Mouse (Mus musculus) intestine, embryonic 15.5 days (tissue): ENCODE measurements around the gene 9130230L23Rik. TPM values are rescaled to one million over a fixed set of nuclear protein-coding genes. Genes with fewer than 3 reads are reported as not detected.
A peak's percentile ranks its signal among the peaks of the same experiment; 100 is the strongest.

ENCODE experiments used
- ATAC-seq: fragments of 200-750 bp; cut with Nextera tagmentation; 2 replicates; pipeline ENCODE4 v1.8.0; 2017; ENCODE audit warnings: moderate TSS enrichment, moderate library complexity
- H3K27ac ChIP-seq: fragments of 300-500 bp; sonication (generic); 2 replicates; pipeline ENCODE4 v1.5.1; 2015; ENCODE audit warnings: mild to moderate bottlenecking, inconsistent platforms
- H3K27me3 ChIP-seq: fragments of 300-500 bp; sonication (generic); replicated peaks from 2 replicates; pipeline ENCODE4 v1.6.1; 2015; ENCODE audit warnings: inconsistent platforms
- H3K36me3 ChIP-seq: fragments of 300-500 bp; sonication (generic); 2 replicates; pipeline ENCODE4 v1.6.1; 2015; ENCODE audit warnings: inconsistent platforms
- H3K4me1 ChIP-seq: fragments of 300-500 bp; sonication (generic); replicated peaks from 2 replicates; pipeline ENCODE4 v1.6.1; 2015; ENCODE audit warnings: inconsistent platforms
- H3K4me2 ChIP-seq: fragments of 300-500 bp; sonication (generic); replicated peaks from 2 replicates; pipeline ENCODE4 v1.6.1; 2015; ENCODE audit warnings: mild to moderate bottlenecking, inconsistent platforms
- H3K4me3 ChIP-seq: fragments of 300-500 bp; sonication (generic); replicated peaks from 2 replicates; pipeline ENCODE4 v1.5.1; 2015; ENCODE audit warnings: inconsistent platforms
- H3K9ac ChIP-seq: fragments of 300-500 bp; sonication (generic); 2 replicates; pipeline ENCODE4 v1.6.1; 2015; ENCODE audit warnings: inconsistent platforms
- H3K9me3 ChIP-seq: fragments of 300-500 bp; sonication (generic); 2 replicates; pipeline ENCODE4 v1.6.1; 2016; ENCODE audit warnings: inconsistent platforms
- WGBS: fragments of 180-500 bp; shearing (Covaris S2); methylation state at CpG from one replicate; pipeline ENCODE4 v1.1.7; 2015; 5-methylcytosine and 5-hydroxymethylcytosine counted together
- polyA plus RNA-seq: library from polyadenylated mRNA; unstranded; fragments of >200 nt; fragmentation: Nextera tagmentation; extraction: Ambion mirVana; gene quantifications from 2 replicates; pipeline ENCODE4 v1.2.1, GENCODE M21; 2015

The 9130230L23Rik gene
- polyA plus RNA-seq, 1 experiment from 2014 or later = 1.6 TPM

GRCm38 (mm10) chr5:66034375-66035195 is 30.5 kb upstream of the 9130230L23Rik start:
- H3K4me1 ChIP-seq = 0 out of 2 replicates have a peak, but pooled peaks cover 12% of the 10 kb centered on the region
- no peaks in the 10 kb centered on the region for H3K27me3 ChIP-seq
- ATAC-seq = no peak
- no peaks in the 10 kb centered on the region for H3K9me3 ChIP-seq
- no peaks in the 10 kb centered on the region for H3K36me3 ChIP-seq
- H3K27ac ChIP-seq = no peak overlapping the region
- 59% methylated on average over 14 of the region's 14 CpGs for WGBS
- H3K4me3 ChIP-seq = no peak overlapping the region
- no peak overlapping the region for H3K9ac ChIP-seq
- H3K4me2 ChIP-seq = no peak overlapping the region

DNA sequence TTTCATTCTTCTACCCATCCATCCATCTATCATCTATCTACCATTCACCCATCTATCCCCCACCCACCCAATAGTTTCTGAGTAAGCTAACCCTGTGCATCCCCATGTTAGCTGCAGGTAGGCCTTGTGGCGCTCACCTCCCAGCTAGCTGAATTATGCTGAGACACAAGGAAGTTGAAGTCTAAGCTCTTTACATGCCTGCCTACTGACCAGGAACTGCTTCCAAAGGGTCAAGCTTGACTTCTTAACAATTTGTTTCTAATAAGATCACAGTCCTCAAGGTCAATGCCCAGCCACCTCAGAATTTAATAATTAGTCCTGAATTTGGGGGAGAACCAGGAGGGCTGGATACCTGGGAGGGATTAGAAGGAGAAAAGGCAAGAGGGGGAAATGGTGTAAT is 28.7 kb upstream of the 9130230L23Rik start:
- Histone ChIP-seq H3K36me3 (no peaks in the 10 kb centered on the region; the same call in 1 of the 2 replicates), H3K9ac (no peak overlapping the region), H3K4me2 (no peak overlapping the region), H3K4me3 (no peak overlapping the region), H3K9me3 (no peaks in the 10 kb centered on the region), H3K27me3 (no peaks in the 10 kb centered on the region), H3K4me1 (0 out of 2 replicates have a peak, but pooled peaks cover 12% of the 10 kb centered on the region), H3K27ac (no peak overlapping the region)
- 96% methylated on average over 1 of the region's 1 CpGs for WGBS
- ATAC-seq = no peak

DNA sequence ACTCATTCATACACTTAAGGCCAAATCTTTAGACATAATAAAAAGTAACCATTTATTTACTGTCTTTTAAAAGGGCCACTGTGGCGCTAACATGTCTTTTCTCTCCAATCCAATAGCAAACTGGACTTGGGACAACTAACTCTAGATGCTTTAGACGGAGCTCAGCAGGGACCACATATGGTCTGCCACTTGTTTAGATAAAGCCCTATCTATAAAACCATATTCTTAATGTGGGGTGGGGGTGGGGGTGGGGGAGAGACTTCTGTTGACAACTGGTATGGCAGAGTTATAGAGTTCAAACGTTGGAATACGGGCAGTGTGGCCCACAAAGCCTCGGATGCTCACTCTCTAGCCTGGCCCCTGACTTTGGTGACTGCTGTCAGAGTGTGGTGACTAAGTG is 27.6 kb upstream of the 9130230L23Rik start:
- Histone ChIP-seq H3K9me3 (no peaks in the 10 kb centered on the region), H3K4me2 (no peak overlapping the region), H3K27ac (no peak overlapping the region), H3K36me3 (peaks cover 6% of the 10 kb centered on the region; the same call in 1 of the 2 replicates), H3K27me3 (no peaks in the 10 kb centered on the region), H3K4me3 (no peak overlapping the region), H3K4me1 (0 out of 2 replicates have a peak, but pooled peaks cover 9% of the 10 kb centered on the region), H3K9ac (no peak overlapping the region)
- 67% methylated on average over 5 of the region's 5 CpGs for WGBS
- no peak for ATAC-seq

GRCm38 (mm10) chr5:66028232-66028631 is 24.1 kb upstream of the 9130230L23Rik start:
- Histone ChIP-seq H3K4me3 (no peak overlapping the region), H3K4me2 (no peak overlapping the region), H3K4me1 (no peaks in the 10 kb centered on the region), H3K27ac (no peak overlapping the region), H3K27me3 (no peaks in the 10 kb centered on the region), H3K36me3 (peaks cover 21% of the 10 kb centered on the region), H3K9me3 (no peaks in the 10 kb centered on the region), H3K9ac (no peak overlapping the region)
- ATAC-seq = no peak
- WGBS = 74% methylated on average over 5 of the region's 5 CpGs

DNA sequence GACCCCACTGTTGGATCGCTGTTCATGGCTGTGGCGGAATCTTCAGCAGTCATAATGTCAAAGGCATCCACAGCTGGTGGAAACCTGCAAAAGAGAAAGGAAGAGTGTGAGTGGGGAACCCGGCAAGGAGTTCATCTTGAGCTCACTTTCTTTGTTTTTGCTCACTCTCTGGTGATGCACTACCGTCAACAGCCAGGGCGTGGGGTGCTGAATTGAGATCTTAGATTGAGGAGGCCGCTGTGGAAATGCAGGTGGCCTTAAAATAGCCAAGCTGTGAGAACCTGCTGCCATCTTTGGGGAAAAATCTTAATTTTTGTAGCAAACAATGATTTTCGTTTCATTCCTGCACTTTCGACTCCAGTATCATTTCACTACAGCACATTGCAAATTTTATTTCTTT is 23.1 kb upstream of the 9130230L23Rik start:
- Histone ChIP-seq H3K9ac (no peak overlapping the region), H3K27me3 (no peaks in the 10 kb centered on the region), H3K9me3 (no peaks in the 10 kb centered on the region), H3K4me1 (no peaks in the 10 kb centered on the region), H3K36me3 (peaks cover 24% of the 10 kb centered on the region), H3K27ac (no peak overlapping the region), H3K4me2 (no peak overlapping the region), H3K4me3 (no peak overlapping the region)
- no peak for ATAC-seq
- WGBS = 98% methylated on average over 8 of the region's 8 CpGs

DNA sequence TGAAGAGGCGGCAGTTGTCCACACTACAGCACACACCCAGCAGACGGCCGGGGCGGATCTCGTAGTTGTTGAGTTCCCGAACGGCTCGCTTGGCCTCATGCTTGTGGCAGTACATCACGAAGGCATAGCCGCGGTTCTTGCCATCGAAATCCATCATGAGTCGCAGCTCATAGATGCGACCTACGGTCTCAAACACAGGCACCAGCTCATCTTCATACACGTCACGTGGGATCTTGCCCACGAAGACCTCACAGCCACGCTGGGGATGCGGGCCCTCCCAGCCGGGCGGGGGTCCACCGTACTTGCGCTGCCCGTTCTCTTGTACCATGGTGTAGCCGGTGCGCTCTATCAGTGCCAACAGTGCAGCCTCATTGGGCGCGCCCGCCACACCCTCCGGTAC is 22.7 kb upstream of the 9130230L23Rik start:
- no peaks in the 10 kb centered on the region for H3K4me1 ChIP-seq
- no peak overlapping the region for H3K9ac ChIP-seq
- H3K27me3 ChIP-seq = no peaks in the 10 kb centered on the region
- 96% methylated on average over 31 of the region's 31 CpGs for WGBS
- no peak overlapping the region for H3K27ac ChIP-seq
- no peaks in the 10 kb centered on the region for H3K9me3 ChIP-seq
- no peak overlapping the region for H3K4me2 ChIP-seq
- H3K36me3 ChIP-seq = peaks cover 24% of the 10 kb centered on the region
- ATAC-seq = no peak
- H3K4me3 ChIP-seq = no peak overlapping the region

DNA sequence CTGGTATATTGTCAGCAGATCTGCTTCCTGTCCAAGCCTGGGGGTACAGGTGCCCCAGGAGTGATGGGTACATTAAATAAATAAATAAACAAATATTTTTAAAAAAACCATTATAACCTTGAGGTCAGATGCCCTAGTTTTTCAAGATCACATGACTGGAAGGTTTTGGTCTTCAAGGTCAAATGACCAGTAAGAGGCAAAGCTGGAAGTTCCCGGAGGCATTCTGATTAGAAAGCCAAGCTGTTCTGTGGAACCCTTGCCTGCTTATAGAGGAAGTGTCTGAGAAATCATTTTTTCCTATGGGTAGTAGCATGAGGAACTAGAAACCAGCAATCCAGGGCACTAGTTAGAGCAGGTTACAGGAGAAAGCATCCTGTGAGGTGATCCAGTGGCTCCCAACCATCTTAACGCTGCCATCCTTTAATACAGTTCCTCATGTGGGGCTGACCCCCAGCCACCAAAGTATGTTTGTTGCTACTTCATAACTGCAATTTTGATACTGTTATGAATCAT is 11.4 kb upstream of the 9130230L23Rik start:
- H3K4me1 ChIP-seq = peaks cover 3% of the 10 kb centered on the region; the same call in 1 of the 2 replicates
- no peak overlapping the region for H3K4me2 ChIP-seq
- no peaks in the 10 kb centered on the region for H3K27me3 ChIP-seq
- ATAC-seq = no peak
- no peak overlapping the region for H3K4me3 ChIP-seq
- H3K9me3 ChIP-seq = no peaks in the 10 kb centered on the region
- peaks cover 2% of the 10 kb centered on the region for H3K36me3 ChIP-seq
- no peak overlapping the region for H3K27ac ChIP-seq
- 94% methylated on average over 2 of the region's 2 CpGs for WGBS
- no peak overlapping the region for H3K9ac ChIP-seq

DNA sequence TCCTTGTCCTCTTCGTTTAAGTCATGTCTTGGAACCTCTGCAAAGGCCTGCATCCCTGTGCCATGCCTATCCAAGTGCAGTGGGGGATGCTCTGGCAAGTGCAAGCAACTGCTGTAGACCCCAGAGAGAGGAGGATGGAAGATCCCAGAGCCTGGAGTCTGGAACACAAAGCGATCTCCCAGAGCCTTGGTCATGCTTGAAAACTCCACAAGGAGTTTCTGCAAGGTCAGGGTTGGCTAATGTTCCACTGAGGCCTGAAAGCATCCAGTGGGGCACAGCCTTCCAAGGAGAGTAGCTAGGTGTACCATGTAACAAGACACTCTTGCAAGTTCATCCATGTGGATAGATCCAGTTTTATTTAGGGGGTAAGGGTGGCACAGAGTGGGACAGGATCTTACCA is 10.4 kb upstream of the 9130230L23Rik start:
- 88% methylated on average over 2 of the region's 2 CpGs for WGBS
- H3K4me2 ChIP-seq = no peak overlapping the region
- peaks cover 3% of the 10 kb centered on the region; the same call in 1 of the 2 replicates for H3K4me1 ChIP-seq
- H3K4me3 ChIP-seq = no peak overlapping the region
- peak; percentile 48 for ATAC-seq
- H3K27ac ChIP-seq = no peak overlapping the region
- H3K36me3 ChIP-seq = no peaks in the 10 kb centered on the region; the same call in 1 of the 2 replicates
- no peaks in the 10 kb centered on the region for H3K27me3 ChIP-seq
- no peak overlapping the region for H3K9ac ChIP-seq
- no peaks in the 10 kb centered on the region for H3K9me3 ChIP-seq

DNA sequence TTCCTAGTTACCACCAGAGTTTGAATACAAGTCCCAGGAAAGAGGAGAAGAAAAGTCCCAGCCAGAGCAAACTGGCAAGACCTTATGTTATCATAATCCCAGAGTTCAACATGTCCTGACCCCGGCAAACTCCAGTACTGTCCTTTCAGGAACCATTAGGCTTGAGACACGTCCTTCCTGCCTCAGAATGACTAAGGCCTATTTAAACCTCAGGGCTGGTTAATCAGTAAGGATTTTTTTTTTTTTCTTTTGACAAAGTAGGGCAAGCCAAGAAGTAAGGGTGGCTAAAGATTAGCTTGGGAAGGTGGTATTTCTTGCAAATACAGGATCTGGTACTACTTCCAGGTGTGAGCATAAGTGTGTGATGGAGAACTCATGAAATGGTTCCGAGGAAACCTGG is 9.9 kb upstream of the 9130230L23Rik start:
- Histone ChIP-seq H3K9ac (no peak overlapping the region), H3K4me3 (no peak overlapping the region), H3K36me3 (no peaks in the 10 kb centered on the region), H3K4me1 (peaks cover 3% of the 10 kb centered on the region; the same call in 1 of the 2 replicates), H3K27ac (no peak overlapping the region), H3K9me3 (no peaks in the 10 kb centered on the region), H3K4me2 (no peak overlapping the region), H3K27me3 (no peaks in the 10 kb centered on the region)
- WGBS = 61% methylated on average over 3 of the region's 3 CpGs
- ATAC-seq = peak; percentile 87

DNA sequence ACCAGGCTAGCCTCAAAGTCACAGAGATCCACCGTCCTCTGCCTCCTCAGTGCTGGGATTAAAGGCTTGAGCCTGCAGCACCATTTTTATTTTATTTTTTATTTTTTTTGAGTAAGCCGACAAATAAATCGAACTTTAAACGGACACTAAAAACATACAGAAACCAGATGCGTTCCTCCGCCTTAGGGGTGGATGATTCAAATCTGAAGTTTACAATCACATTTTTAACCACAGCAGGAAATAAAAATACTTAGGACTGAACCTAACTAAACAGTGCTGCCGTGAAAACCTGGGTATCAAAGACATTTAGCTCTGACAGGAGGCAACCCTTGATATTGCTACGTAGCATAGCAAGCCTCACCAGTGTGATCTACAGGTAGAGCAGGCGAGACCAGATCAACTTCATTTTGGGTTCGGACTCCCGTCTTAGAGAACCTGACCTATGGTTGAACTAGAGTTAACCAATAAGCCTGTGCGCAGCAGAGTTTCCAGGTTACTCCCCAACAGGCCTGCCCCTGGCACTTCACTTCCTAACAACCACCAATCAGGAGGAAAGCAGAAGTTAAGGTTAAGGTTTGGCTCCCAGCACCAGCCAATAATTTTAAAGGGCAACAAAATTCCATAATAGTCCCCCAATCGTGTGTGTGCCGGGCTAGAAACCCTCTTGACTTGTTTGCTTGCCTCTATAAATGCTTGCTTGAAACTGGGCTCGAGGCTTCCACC is 4.3 kb upstream of the 9130230L23Rik start:
- Histone ChIP-seq H3K27me3 (no peaks in the 10 kb centered on the region), H3K4me3 (no peak overlapping the region), H3K9ac (no peak overlapping the region), H3K4me2 (no peak overlapping the region), H3K36me3 (no peaks in the 10 kb centered on the region), H3K27ac (no peak overlapping the region), H3K9me3 (no peaks in the 10 kb centered on the region), H3K4me1 (no peaks in the 10 kb centered on the region)
- WGBS = 69% methylated on average over 15 of the region's 15 CpGs
- no peak for ATAC-seq

DNA sequence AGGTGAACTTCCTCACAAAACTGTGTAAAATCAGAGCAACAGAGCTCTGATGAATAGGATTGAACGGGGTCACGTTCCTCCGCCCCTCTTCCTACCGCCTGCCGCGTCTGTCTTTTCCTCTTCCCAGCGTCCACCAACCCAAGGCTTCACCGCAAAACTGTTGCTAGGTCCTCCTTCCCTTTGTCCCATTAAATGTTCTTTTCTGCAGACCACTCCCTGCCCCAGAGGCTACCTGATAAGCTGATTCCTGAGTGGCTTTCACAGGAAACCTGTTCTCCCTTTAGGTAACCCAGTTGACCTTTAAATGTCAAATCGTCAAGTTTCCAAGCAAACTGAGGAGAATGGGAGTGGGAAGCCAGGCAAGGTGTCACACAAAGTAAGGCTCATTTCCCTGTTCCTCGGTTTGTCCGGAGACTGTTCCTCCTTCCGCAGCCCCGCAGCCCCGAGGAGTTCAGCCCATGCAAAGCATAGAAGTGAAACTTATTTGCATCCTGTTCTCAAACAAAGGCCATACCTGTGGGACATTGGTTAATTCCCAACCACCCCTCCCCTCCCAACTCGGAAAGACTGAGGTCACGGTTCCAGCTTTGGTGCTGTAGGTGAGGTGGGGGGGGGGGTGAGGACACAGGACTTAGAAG is 1.1 kb upstream of the 9130230L23Rik start:
- 38% methylated on average over 16 of the region's 16 CpGs for WGBS
- Histone ChIP-seq H3K27ac (peak overlapping the region; percentile 85), H3K4me2 (peak overlapping the region; percentile 40), H3K9ac (no peak overlapping the region), H3K4me3 (peak overlapping the region; percentile 11; the same call in 1 of the 2 replicates), H3K9me3 (no peaks in the 10 kb centered on the region), H3K27me3 (no peaks in the 10 kb centered on the region), H3K4me1 (peaks cover 3% of the 10 kb centered on the region; the same call in 1 of the 2 replicates), H3K36me3 (no peaks in the 10 kb centered on the region)
- peak; percentile 43 for ATAC-seq

DNA sequence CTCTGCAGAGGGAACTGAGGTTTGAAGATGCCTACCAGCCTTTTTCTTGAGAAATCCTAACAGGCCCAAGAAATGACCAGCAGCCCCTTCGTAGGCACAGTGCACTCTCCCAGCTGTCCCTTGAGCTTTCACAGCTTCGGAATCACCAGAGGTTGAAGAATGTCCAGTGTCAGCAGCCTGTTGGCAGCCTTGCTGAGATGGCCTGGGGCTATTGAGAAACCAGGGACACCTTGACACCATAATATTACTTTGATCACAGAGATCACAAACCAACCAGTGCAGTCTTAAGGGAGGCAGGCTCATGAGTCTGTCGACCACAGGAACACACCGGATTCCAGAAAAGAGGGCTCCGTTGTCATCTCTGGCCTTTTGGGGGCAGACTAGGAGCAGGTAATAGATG is 2.9 kb downstream of the 9130230L23Rik start:
- 72% methylated on average over 5 of the region's 5 CpGs for WGBS
- H3K27ac ChIP-seq = no peak overlapping the region
- H3K9me3 ChIP-seq = no peaks in the 10 kb centered on the region
- no peak for ATAC-seq
- no peaks in the 10 kb centered on the region for H3K27me3 ChIP-seq
- H3K9ac ChIP-seq = no peak overlapping the region
- no peaks in the 10 kb centered on the region for H3K36me3 ChIP-seq
- H3K4me1 ChIP-seq = peaks cover 5% of the 10 kb centered on the region; the same call in 1 of the 2 replicates
- H3K4me3 ChIP-seq = no peak overlapping the region
- H3K4me2 ChIP-seq = no peak overlapping the region
